Mouse (Mus musculus) hindbrain, embryonic 15.5 days (tissue): ENCODE data around the gene Ddx21. TPM values are rescaled to one million over a fixed set of nuclear protein-coding genes. Genes with fewer than 3 reads are reported as not detected.
"Not testable (repeated sequence)": the region's sequence is repeated elsewhere in the genome, so short reads cannot be mapped to it uniquely, and the experiment has no call there.

Source experiments
- ATAC-seq: fragments of 200-750 bp; cut with Nextera tagmentation; 2 replicates; pipeline ENCODE4 v1.8.0; 2017; ENCODE audit warnings: low read depth, moderate number of reproducible peaks, moderate TSS enrichment; ENCODE audit not compliant: low FRiP score
- H3K27ac ChIP-seq: fragments of 300-500 bp; sonication (generic); replicated peaks from 2 replicates; pipeline ENCODE4 v1.5.1; 2015; ENCODE audit warnings: mild to moderate bottlenecking, inconsistent platforms
- H3K27me3 ChIP-seq: fragments of 300-500 bp; sonication (generic); 2 replicates; pipeline ENCODE4 v1.6.1; 2015; ENCODE audit warnings: control low read depth, inconsistent platforms
- H3K36me3 ChIP-seq: fragments of 300-500 bp; sonication (generic); 2 replicates; pipeline ENCODE4 v1.6.1; 2015; ENCODE audit warnings: control low read depth, inconsistent platforms
- H3K4me1 ChIP-seq: fragments of 300-500 bp; sonication (generic); replicated peaks from 2 replicates; pipeline ENCODE4 v1.6.1; 2015; ENCODE audit warnings: control low read depth, inconsistent platforms
- H3K4me2 ChIP-seq: fragments of 300-500 bp; sonication (generic); 2 replicates; pipeline ENCODE4 v1.6.1; 2015; ENCODE audit warnings: moderate library complexity, mild to moderate bottlenecking, inconsistent platforms
- H3K4me3 ChIP-seq: fragments of 300-500 bp; sonication (generic); 2 replicates; pipeline ENCODE4 v1.5.1; 2015; ENCODE audit warnings: mild to moderate bottlenecking, inconsistent platforms
- H3K9ac ChIP-seq: fragments of 300-500 bp; sonication (generic); 2 replicates; pipeline ENCODE4 v1.6.1; 2015; ENCODE audit warnings: inconsistent platforms
- H3K9me3 ChIP-seq: fragments of 300-500 bp; sonication (generic); 2 replicates; pipeline ENCODE4 v1.6.1; 2016; ENCODE audit warnings: control low read depth, inconsistent platforms
- WGBS: fragments of 180-500 bp; shearing (Covaris S2); methylation state at CpG from one replicate; pipeline ENCODE4 v1.1.7; 2015; 5-methylcytosine and 5-hydroxymethylcytosine counted together
- polyA plus RNA-seq: library from polyadenylated mRNA; unstranded; fragments of >200 nt; fragmentation: Nextera tagmentation; extraction: Ambion mirVana; gene quantifications from 2 replicates; pipeline ENCODE4 v1.2.1, GENCODE M21; 2015

Ddx21 gene
- polyA plus RNA-seq, 1 experiment from 2014 or later: 12.9 TPM

GRCm38 (mm10) chr10:62590200-62590599, 11.9 kb downstream of the Ddx21 start:
- Histone ChIP-seq H3K27me3 (no peaks in the 10 kb centered on the region), H3K27ac (no peak overlapping the region), H3K4me2 (no peak overlapping the region), H3K9ac (no peak overlapping the region), H3K4me1 (no peaks in the 10 kb centered on the region), H3K4me3 (no peak overlapping the region), H3K9me3 (no peaks in the 10 kb centered on the region), H3K36me3 (peaks cover 88% of the 10 kb centered on the region)
- ATAC-seq: peak; percentile 56; the same call in 1 of the 2 replicates
- 27% methylated on average over 6 of the region's 6 CpGs for WGBS

GRCm38 (mm10) chr10:62588616-62589015, 13.5 kb downstream of the Ddx21 start:
- 78% methylated on average over 4 of the region's 4 CpGs for WGBS
- no peak overlapping the region for H3K4me2 ChIP-seq

GRCm38 (mm10) chr10:62583245-62583644, 18.8 kb downstream of the Ddx21 start:
- Histone ChIP-seq H3K9me3 (no peaks in the 10 kb centered on the region), H3K4me3 (no peak overlapping the region), H3K27me3 (no peaks in the 10 kb centered on the region), H3K4me2 (no peak overlapping the region), H3K4me1 (peaks cover 4% of the 10 kb centered on the region), H3K27ac (no peak overlapping the region), H3K9ac (no peak overlapping the region), H3K36me3 (peaks cover 75% of the 10 kb centered on the region)
- 100% methylated on average over 1 of the region's 1 CpGs for WGBS
- ATAC-seq: no peak

More at GRCm38 (mm10) chr10:62588616-62589015, 13.5 kb downstream of the Ddx21 start:
- peaks cover 89% of the 10 kb centered on the region for H3K36me3 ChIP-seq
- no peaks in the 10 kb centered on the region for H3K4me1 ChIP-seq
- H3K9me3 ChIP-seq: no peaks in the 10 kb centered on the region
- H3K9ac ChIP-seq: no peak overlapping the region
- no peak for ATAC-seq
- no peak overlapping the region for H3K27ac ChIP-seq
- no peak overlapping the region for H3K4me3 ChIP-seq
- H3K27me3 ChIP-seq: no peaks in the 10 kb centered on the region

DNA sequence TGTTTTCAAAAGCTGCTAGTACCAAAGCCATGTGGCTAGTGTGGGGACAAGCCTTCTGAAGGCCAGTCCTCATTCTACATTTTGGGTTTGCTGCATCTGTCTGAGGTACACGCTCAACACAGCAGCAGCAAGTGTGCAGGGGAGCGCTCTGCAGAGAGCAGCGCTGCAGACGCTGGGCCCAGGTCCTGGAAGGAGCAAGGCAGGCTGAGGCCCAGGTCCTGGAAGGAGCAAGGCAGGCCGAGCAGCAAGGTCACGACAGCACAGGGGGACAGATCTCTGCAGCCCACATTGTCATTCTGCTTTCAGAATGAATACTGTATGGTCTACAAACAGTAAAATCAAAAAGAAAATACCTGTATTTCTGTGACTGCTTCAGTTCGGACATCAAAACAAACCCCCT, 19.4 kb downstream of the Ddx21 start:
- Histone ChIP-seq H3K9me3 (no peaks in the 10 kb centered on the region), H3K4me1 (peaks cover 5% of the 10 kb centered on the region), H3K4me2 (no peak overlapping the region), H3K9ac (no peak overlapping the region), H3K36me3 (peaks cover 69% of the 10 kb centered on the region), H3K27ac (no peak overlapping the region), H3K4me3 (no peak overlapping the region), H3K27me3 (no peaks in the 10 kb centered on the region)
- no peak for ATAC-seq
- WGBS: 88% methylated on average over 7 of the region's 7 CpGs

DNA sequence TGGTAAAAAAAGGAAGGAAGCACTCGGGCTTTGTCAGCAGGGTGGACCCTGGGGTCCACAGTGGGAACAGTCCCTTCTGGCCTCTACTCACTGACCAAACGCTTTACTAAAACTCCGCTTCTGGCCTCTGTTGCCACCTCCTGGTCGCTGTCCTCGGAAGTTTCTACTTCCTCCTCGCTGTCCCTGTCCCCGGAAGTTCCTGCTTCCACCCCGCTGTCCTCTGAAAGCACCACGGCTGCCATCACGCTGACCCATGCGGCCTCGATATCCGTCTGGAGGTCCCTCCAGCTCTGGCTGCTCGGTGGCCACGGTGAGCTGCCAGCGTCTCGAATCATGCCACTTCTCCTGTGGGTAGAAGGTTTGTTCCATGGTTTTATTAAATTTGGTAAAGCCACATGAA, 19.8 kb downstream of the Ddx21 start:
- H3K4me1 ChIP-seq: peaks cover 9% of the 10 kb centered on the region
- no peak overlapping the region for H3K27ac ChIP-seq
- no peaks in the 10 kb centered on the region for H3K9me3 ChIP-seq
- H3K27me3 ChIP-seq: no peaks in the 10 kb centered on the region
- no peak overlapping the region for H3K9ac ChIP-seq
- no peak for ATAC-seq
- peaks cover 65% of the 10 kb centered on the region for H3K36me3 ChIP-seq
- no peak overlapping the region for H3K4me2 ChIP-seq
- no peak overlapping the region for H3K4me3 ChIP-seq
- 91% methylated on average over 17 of the region's 17 CpGs for WGBS

- H3K27ac ChIP-seq: 0 out of 2 replicates have a peak overlapping the region, but pooled peaks have one; percentile 51
- not testable (repeated sequence) for ATAC-seq
- 86% methylated on average over 12 of the region's 13 CpGs for WGBS
These were observed 23.0 kb downstream of the Ddx21 start for GRCm38 (mm10) chr10:62579129-62579528.

DNA sequence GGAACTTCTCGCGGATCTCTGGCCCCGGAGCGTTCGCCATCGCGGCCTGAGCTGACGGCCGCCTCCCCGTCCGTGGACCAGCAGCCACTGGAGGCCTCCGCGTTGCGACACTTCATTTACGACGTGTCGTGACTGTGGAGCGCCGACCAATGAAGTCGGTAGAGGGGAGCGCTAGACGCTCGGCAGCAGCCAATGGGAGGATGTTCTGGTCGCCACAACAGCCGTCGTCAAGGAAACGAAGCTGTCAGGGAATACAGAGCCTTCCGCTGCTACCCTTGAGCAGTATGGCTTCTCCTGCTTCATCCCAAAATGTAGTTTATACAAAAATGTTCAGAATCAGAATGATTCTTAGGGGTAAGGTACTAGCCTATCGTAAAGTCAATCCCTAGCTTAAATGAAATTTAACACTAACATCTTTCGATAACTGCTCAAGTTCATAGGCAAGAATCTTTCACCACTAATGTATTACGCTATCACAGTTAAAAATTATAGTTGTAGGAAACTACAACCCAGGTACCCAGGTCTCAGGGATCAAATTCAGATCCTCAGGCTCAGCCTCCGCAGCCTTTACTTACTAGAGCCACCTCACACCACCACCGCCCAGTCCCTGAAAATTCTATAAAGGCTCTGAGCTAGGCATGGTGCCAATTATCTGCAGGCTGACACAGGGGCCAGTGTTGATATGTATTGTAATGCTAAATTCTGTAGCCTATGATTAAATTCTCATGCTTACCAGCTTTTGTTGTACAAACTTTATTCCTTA, 23.6 kb downstream of the Ddx21 start, which contains the start of gene Kif1bp:
TSS of gene Kif1bp (minus strand) at position 120 of the 763 bp plus-strand sequence.
- H3K4me3 ChIP-seq: peak within 1 kb of the TSS; percentile 94
- ATAC-seq: peak; percentile 100
- peaks cover 26% of the 10 kb centered on the region for H3K4me1 ChIP-seq
- peak within 1 kb of the TSS; percentile 91 for H3K4me2 ChIP-seq
- H3K9me3 ChIP-seq: no peaks in the 10 kb centered on the region
- 5% methylated on average over 33 of the region's 33 CpGs for WGBS
- peak within 1 kb of the TSS; percentile 87 for H3K27ac ChIP-seq
- H3K36me3 ChIP-seq: peaks cover 53% of the 10 kb centered on the region
- peak within 1 kb of the TSS; percentile 86 for H3K9ac ChIP-seq
- no peaks in the 10 kb centered on the region for H3K27me3 ChIP-seq

More at GRCm38 (mm10) chr10:62579129-62579528, 23.0 kb downstream of the Ddx21 start:
- not testable (repeated sequence) for H3K4me3 ChIP-seq, H3K9ac ChIP-seq, H3K27me3 ChIP-seq, H3K9me3 ChIP-seq
- Histone ChIP-seq H3K4me2 (peak overlapping the region; percentile 56; the same call in 1 of the 2 replicates), H3K4me1 (peaks cover 26% of the 10 kb centered on the region), H3K36me3 (peaks cover 54% of the 10 kb centered on the region)

DNA sequence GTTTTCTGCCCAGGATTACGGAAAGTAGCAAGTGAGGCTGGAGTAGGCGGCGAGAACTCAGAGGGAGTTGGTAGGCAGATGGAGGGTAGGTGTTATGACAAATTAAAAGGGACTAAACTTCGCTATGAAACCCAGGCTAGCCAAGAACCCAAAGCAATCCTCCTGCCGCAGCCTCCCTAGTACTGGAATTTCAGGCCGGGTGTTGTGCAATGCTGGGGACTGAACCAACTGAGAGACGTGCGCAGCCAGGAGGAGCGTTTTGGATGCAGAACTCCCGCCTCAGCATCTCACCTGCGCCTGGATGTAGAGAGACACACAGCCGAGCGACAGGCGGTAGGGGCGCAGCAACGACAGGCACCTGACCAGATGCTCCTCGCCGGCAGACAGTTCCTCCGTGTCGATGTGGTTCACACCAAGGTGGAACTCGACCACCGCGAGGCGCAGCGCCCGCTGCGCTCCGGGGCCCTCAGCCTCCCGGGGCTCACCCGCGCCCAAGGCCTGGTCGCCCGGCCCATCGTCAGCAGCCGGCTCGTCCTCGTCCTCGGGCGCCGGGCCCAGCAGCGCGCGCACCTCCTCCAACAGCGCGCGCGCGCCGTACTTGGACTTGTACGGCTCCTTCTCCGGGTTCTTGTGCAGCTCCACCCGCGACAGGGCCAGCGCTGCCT, 24.3 kb downstream of the Ddx21 start:
- peaks cover 52% of the 10 kb centered on the region for H3K36me3 ChIP-seq
- 1% methylated on average over 54 of the region's 54 CpGs for WGBS

DNA sequence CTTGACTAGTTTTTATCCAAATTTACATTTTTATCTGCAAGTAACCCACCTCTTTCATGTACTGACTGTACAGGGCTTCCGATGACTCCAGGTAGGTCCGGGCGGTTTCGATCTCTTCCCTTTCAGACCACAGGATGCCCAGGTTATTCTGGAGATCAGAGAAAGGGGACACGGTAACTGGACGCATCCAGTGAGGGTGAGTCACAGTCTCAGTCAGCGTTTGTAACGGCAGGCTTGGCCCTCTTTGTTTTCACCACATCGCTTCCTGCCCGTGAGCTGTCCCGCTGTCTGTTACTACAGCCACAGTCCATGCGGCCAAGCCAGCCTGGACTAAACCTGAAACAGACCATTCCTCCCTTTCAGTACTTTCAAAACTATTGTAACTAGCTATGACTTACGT, 27.1 kb downstream of the Ddx21 start:
- ATAC-seq: no peak
- H3K4me2 ChIP-seq: no peak overlapping the region
- H3K4me3 ChIP-seq: no peak overlapping the region
- WGBS: 91% methylated on average over 13 of the region's 13 CpGs
- H3K36me3 ChIP-seq: peaks cover 45% of the 10 kb centered on the region
- no peak overlapping the region for H3K9ac ChIP-seq
- peaks cover 26% of the 10 kb centered on the region for H3K4me1 ChIP-seq
- H3K27ac ChIP-seq: no peak overlapping the region
- no peaks in the 10 kb centered on the region for H3K9me3 ChIP-seq
- no peaks in the 10 kb centered on the region for H3K27me3 ChIP-seq

More for the DNA sequence above, 24.3 kb downstream of the Ddx21 start:
- Histone ChIP-seq H3K27ac (peak overlapping the region; percentile 87), H3K9me3 (no peaks in the 10 kb centered on the region), H3K4me1 (peaks cover 26% of the 10 kb centered on the region), H3K4me2 (peak overlapping the region; percentile 91), H3K27me3 (no peaks in the 10 kb centered on the region), H3K9ac (peak overlapping the region; percentile 86), H3K4me3 (peak overlapping the region; percentile 94)
- ATAC-seq: peak; percentile 86

DNA sequence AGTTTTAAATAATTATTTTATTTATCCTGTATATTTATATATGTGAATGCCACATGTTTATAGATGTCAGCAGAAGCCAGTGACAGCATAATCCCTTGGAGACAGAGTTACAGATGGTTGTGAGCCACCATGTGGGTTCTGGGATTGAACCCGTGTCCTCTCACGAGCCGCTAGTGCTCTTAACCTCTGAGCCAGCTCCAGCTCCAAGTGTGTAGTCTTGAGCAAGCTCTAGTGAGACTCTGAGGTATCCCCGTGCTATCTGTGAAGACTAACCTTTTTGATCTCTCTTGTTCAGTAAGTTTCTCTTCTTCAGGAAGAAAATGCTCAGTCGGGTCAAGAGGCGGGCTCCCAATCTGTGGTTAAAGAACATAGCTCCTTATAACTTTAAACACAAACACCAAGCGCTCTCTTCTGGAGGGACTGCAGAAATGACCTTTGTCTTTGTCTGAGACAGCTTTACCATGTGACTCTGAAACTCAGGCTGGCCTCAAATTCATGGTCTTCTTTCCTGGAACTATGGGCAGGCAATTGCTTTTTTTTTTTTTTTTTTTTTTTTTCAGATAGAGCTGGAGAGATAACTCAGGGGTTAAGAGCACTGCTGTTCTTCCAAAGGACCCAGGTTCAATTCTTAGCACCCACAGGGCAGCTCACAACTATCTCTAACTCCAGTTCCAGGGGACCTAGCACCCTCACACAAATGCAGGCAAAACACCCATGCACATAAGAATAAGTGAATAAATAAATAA, 31.8 kb downstream of the Ddx21 start:
- Histone ChIP-seq H3K27ac (no peak overlapping the region), H3K27me3 (no peaks in the 10 kb centered on the region), H3K36me3 (peaks cover 81% of the 10 kb centered on the region), H3K4me2 (no peak overlapping the region), H3K9ac (no peak overlapping the region), H3K4me1 (no peaks in the 10 kb centered on the region), H3K4me3 (no peak overlapping the region), H3K9me3 (no peaks in the 10 kb centered on the region)
- ATAC-seq: no peak
- WGBS: 94% methylated on average over 7 of the region's 7 CpGs

GRCm38 (mm10) chr10:62568861-62569260, 33.2 kb downstream of the Ddx21 start:
- Histone ChIP-seq H3K4me1 (no peaks in the 10 kb centered on the region), H3K9me3 (no peaks in the 10 kb centered on the region), H3K4me3 (no peak overlapping the region), H3K27me3 (no peaks in the 10 kb centered on the region), H3K27ac (no peak overlapping the region), H3K9ac (no peak overlapping the region), H3K4me2 (no peak overlapping the region), H3K36me3 (peaks cover 83% of the 10 kb centered on the region)
- no peak for ATAC-seq
- 90% methylated on average over 4 of the region's 4 CpGs for WGBS

GRCm38 (mm10) chr10:62557736-62558135, 44.3 kb downstream of the Ddx21 start:
- H3K9ac ChIP-seq: no peak overlapping the region
- H3K36me3 ChIP-seq: peaks cover 51% of the 10 kb centered on the region
- no peaks in the 10 kb centered on the region for H3K9me3 ChIP-seq
- no peak overlapping the region for H3K27ac ChIP-seq
- no peaks in the 10 kb centered on the region for H3K27me3 ChIP-seq
- no peak for ATAC-seq
- no peak overlapping the region for H3K4me2 ChIP-seq
- 86% methylated on average over 1 of the region's 1 CpGs for WGBS
- no peaks in the 10 kb centered on the region for H3K4me1 ChIP-seq
- no peak overlapping the region for H3K4me3 ChIP-seq
